Mouse (Mus musculus): ENCODE data around the gene Prl3d2. TPM values are rescaled to one million over a fixed set of nuclear protein-coding genes. Genes with fewer than 3 reads are reported as not detected.
"Not testable (repeated sequence)": the region's sequence is repeated elsewhere in the genome, so short reads cannot be mapped to it uniquely, and the experiment has no call there.

Prl3d2 gene
- not detected in 2 replicates for total RNA-seq (2014; rRNA removed)
- not detected in 2 replicates for polyA plus RNA-seq (2015; fragmentation: Nextera tagmentation; extraction: Ambion mirVana)

GRCm38 (mm10) chr13:27121398-27121797 is at the start of gene Prl3d2:
Prl3d2 (plus strand) TSS chr13:27121698.
- not testable (repeated sequence) for DNase-seq (ENCODE audit: low spot score); H3K9me3 ChIP-seq (ENCODE audit: low read length); ATAC-seq (ENCODE audit: low FRiP score); H3K27ac ChIP-seq (ENCODE audit: low read depth, low read length); H3K9ac ChIP-seq (replicated peaks; ENCODE audit: low read length, poor library complexity, severe bottlenecking); H3K4me2 ChIP-seq (ENCODE audit: low read depth, low read length, poor library complexity, severe bottlenecking); H3K4me3 ChIP-seq (ENCODE audit: low read depth, low read length); H3K36me3 ChIP-seq (ENCODE audit: insufficient read depth, low read length); H3K4me1 ChIP-seq (ENCODE audit: insufficient read depth, low read length); H3K27me3 ChIP-seq (ENCODE audit: insufficient read depth, low read length)
- 91% methylated on average over 3 of the region's 4 CpGs for WGBS

DNA sequence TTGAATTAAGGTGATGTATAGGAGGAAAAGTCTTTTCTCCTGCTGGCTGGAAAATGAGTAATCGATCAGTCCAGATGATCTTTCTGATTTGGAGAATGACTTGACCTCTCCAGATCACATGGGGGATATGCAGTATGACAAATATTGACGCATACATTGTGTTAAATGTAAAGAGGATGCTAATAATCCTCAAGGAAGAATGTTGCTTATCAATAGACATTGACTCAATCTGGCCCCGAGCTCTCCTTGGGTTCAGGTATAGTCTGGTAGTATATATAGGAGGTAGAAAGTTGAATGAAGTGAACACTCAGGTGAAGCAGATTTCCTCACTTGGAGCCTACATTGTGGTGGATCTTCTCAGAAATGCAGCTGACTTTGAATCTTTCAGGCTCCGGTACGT is 27.6 kb upstream of the Prl3d2 start, which contains the start of gene Prl3d1:
TSS of gene Prl3d1 (plus strand) at position 301 of the 400 bp plus-strand sequence.
- H3K36me3 ChIP-seq (ENCODE audit: insufficient read depth, low read length); H3K9me3 ChIP-seq (ENCODE audit: low read length); H3K9ac ChIP-seq (replicated peaks; ENCODE audit: low read length, poor library complexity, severe bottlenecking); H3K4me3 ChIP-seq (ENCODE audit: low read depth, low read length); H3K4me2 ChIP-seq (ENCODE audit: low read depth, low read length, poor library complexity, severe bottlenecking); H3K4me1 ChIP-seq (ENCODE audit: insufficient read depth, low read length); H3K27me3 ChIP-seq (ENCODE audit: insufficient read depth, low read length); DNase-seq (ENCODE audit: low spot score); H3K27ac ChIP-seq (ENCODE audit: low read depth, low read length); ATAC-seq (ENCODE audit: low FRiP score): not testable (repeated sequence)
- WGBS, result 94% methylated on average over 5 of the region's 5 CpGs

DNA sequence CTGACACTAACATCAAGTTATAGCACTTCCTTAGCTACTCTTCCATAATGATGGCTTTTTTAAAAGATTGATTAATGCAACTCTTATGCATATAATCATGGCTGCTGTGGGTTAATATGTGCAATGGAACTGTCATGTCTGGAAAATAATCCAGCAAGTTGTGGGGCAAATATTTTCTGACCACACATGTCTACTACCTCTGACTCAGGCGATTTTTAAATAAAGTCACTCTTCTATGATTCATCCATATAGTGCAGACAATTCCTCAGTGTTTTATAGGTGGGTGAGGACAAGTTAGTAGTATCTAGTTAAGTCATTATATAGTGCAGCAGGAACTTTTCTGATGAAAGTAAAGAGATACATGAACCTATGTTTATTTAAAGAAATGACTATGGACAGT is 26.8 kb downstream of the Prl3d2 start:
- Histone ChIP-seq H3K9me3 (ENCODE audit: low read length) (no peaks in the 10 kb centered on the region), H3K36me3 (ENCODE audit: insufficient read depth, low read length) (no peaks in the 10 kb centered on the region), H3K27me3 (ENCODE audit: insufficient read depth, low read length) (no peaks in the 10 kb centered on the region), H3K4me2 (ENCODE audit: low read depth, low read length, poor library complexity, severe bottlenecking) (no peak overlapping the region), H3K27ac (ENCODE audit: low read depth, low read length) (no peak overlapping the region), H3K4me1 (ENCODE audit: insufficient read depth, low read length) (no peaks in the 10 kb centered on the region), H3K4me3 (ENCODE audit: low read depth, low read length) (no peak overlapping the region), H3K9ac (replicated peaks; ENCODE audit: low read length, poor library complexity, severe bottlenecking) (no peak overlapping the region)
- 70% methylated on average over 1 of the region's 1 CpGs for WGBS
- TF ChIP-seq CTCF (IDR thresholded peaks at IDR 0.05), result no peak
- no peak for DNase-seq (ENCODE audit: low spot score)
- no peak for ATAC-seq (ENCODE audit: low FRiP score)

DNA sequence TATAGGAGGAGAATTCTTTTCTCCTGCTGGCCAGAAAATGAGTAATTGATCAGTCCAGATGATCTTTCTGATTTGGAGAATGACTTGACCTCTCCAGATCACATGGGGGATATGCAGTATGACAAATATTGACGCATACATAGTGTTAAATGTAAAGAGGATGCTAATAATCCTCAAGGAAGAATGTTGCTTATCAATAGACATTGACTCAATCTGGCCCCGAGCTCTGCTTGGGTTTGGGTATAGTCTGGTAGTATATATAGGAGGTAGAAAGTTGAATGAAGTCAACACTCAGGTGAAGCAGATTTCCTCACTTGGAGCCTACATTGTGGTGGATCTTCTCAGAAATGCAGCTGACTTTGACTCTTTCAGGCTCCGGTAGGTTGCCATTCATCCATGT is 35.0 kb downstream of the Prl3d2 start, which contains the start of gene Prl3d3:
TSS of gene Prl3d3 (plus strand) at position 301 of the 400 bp plus-strand sequence.
- DNase-seq (ENCODE audit: low spot score); H3K9ac ChIP-seq (replicated peaks; ENCODE audit: low read length, poor library complexity, severe bottlenecking); H3K27ac ChIP-seq (ENCODE audit: low read depth, low read length); H3K4me2 ChIP-seq (ENCODE audit: low read depth, low read length, poor library complexity, severe bottlenecking); H3K4me3 ChIP-seq (ENCODE audit: low read depth, low read length); ATAC-seq (ENCODE audit: low FRiP score); H3K36me3 ChIP-seq (ENCODE audit: insufficient read depth, low read length); H3K9me3 ChIP-seq (ENCODE audit: low read length); H3K4me1 ChIP-seq (ENCODE audit: insufficient read depth, low read length); H3K27me3 ChIP-seq (ENCODE audit: insufficient read depth, low read length): not testable (repeated sequence)
- 97% methylated on average over 3 of the region's 3 CpGs for WGBS

Other genes starting within 250 kb of the Prl3d2 start
- gene Prl, start 64.1 kb upstream of the Prl3d2 start, total RNA-seq (2014; rRNA removed), result not detected in 2 replicates
- gene Prl, start 64.1 kb upstream of the Prl3d2 start, polyA plus RNA-seq (2015; fragmentation: Nextera tagmentation; extraction: Ambion mirVana), result not detected in 2 replicates
- not detected in 2 replicates for gene Prl3d1, start 27.5 kb upstream of the Prl3d2 start, total RNA-seq (2014; rRNA removed)
- gene Prl3d1, start 27.5 kb upstream of the Prl3d2 start, polyA plus RNA-seq (2015; fragmentation: Nextera tagmentation; extraction: Ambion mirVana), result not detected in 2 replicates
- not detected in 2 replicates for gene Prl3d3, start 35.1 kb downstream of the Prl3d2 start, total RNA-seq (2014; rRNA removed)
- gene Prl3d3, start 35.1 kb downstream of the Prl3d2 start, polyA plus RNA-seq (2015; fragmentation: Nextera tagmentation; extraction: Ambion mirVana), result not detected in 2 replicates
- not detected in 2 replicates for gene Prl3c1, start 75.0 kb downstream of the Prl3d2 start, total RNA-seq (2014; rRNA removed)
- not detected in 2 replicates for gene Prl3c1, start 75.0 kb downstream of the Prl3d2 start, polyA plus RNA-seq (2015; fragmentation: Nextera tagmentation; extraction: Ambion mirVana)
- not detected in 2 replicates for gene Prl3b1, start 120.1 kb downstream of the Prl3d2 start, total RNA-seq (2014; rRNA removed)
- gene Prl3b1, start 120.1 kb downstream of the Prl3d2 start, polyA plus RNA-seq (2015; fragmentation: Nextera tagmentation; extraction: Ambion mirVana), result not detected in 2 replicates
- not detected in 2 replicates for gene Prl3a1, start 137.7 kb downstream of the Prl3d2 start, total RNA-seq (2014; rRNA removed)
- not detected in 2 replicates for gene Prl3a1, start 137.7 kb downstream of the Prl3d2 start, polyA plus RNA-seq (2015; fragmentation: Nextera tagmentation; extraction: Ambion mirVana)
- gene Prl6a1, start 190.9 kb downstream of the Prl3d2 start, total RNA-seq (2014; rRNA removed), result not detected in 2 replicates
- not detected in 2 replicates for gene Prl6a1, start 190.9 kb downstream of the Prl3d2 start, polyA plus RNA-seq (2015; fragmentation: Nextera tagmentation; extraction: Ambion mirVana)
- not detected in 2 replicates for gene Prl8a2, start 224.0 kb downstream of the Prl3d2 start, total RNA-seq (2014; rRNA removed)
- gene Prl8a2, start 224.0 kb downstream of the Prl3d2 start, polyA plus RNA-seq (2015; fragmentation: Nextera tagmentation; extraction: Ambion mirVana), result not detected in 2 replicates